Mouse (Mus musculus): ENCODE data around the gene Slc5a11.

Slc5a11 gene

GRCm38 (mm10) chr7:123214365-123215075 lies at the start of gene Slc5a11:
Slc5a11 (plus strand) TSS chr7:123214780.
- DNase-seq, result no peak

- DNase-seq, result no peak
Measured at GRCm38 (mm10) chr7:123167436-123167835, 47.1 kb upstream of the Slc5a11 start.

GRCm38 (mm10) chr7:123169618-123170017 lies 45.0 kb upstream of the Slc5a11 start:
- DNase-seq, result no peak

- no peak for DNase-seq
Measured at GRCm38 (mm10) chr7:123172101-123172500, 42.5 kb upstream of the Slc5a11 start.

GRCm38 (mm10) chr7:123177215-123177614 lies 37.4 kb upstream of the Slc5a11 start:
- no peak for DNase-seq

- no peak for DNase-seq
Measured at GRCm38 (mm10) chr7:123181787-123182701, 32.5 kb upstream of the Slc5a11 start.

- no peak for DNase-seq
Measured at GRCm38 (mm10) chr7:123184891-123185290, 29.7 kb upstream of the Slc5a11 start.

GRCm38 (mm10) chr7:123186463-123186862 lies 28.1 kb upstream of the Slc5a11 start:
- no peak for DNase-seq

- no peak for DNase-seq
Measured at GRCm38 (mm10) chr7:123187246-123187645, 27.3 kb upstream of the Slc5a11 start.

GRCm38 (mm10) chr7:123188462-123188861 lies 26.1 kb upstream of the Slc5a11 start:
- no peak for DNase-seq

- no peak for DNase-seq
Measured at GRCm38 (mm10) chr7:123189762-123190161, 24.8 kb upstream of the Slc5a11 start.

- DNase-seq, result no peak
Measured at GRCm38 (mm10) chr7:123191731-123192130, 22.8 kb upstream of the Slc5a11 start.

GRCm38 (mm10) chr7:123193201-123193600 lies 21.4 kb upstream of the Slc5a11 start:
- no peak for DNase-seq

GRCm38 (mm10) chr7:123194696-123195095 lies 19.9 kb upstream of the Slc5a11 start:
- DNase-seq, result peak; percentile 63

- DNase-seq, result no peak
Measured at GRCm38 (mm10) chr7:123196432-123196831, 18.1 kb upstream of the Slc5a11 start.

GRCm38 (mm10) chr7:123198695-123199094 lies 15.9 kb upstream of the Slc5a11 start:
- no peak for DNase-seq

GRCm38 (mm10) chr7:123199151-123199550 lies 15.4 kb upstream of the Slc5a11 start:
- DNase-seq, result no peak

- DNase-seq, result no peak
Measured at GRCm38 (mm10) chr7:123199656-123200206, 14.8 kb upstream of the Slc5a11 start.

- no peak for DNase-seq
Measured at GRCm38 (mm10) chr7:123200722-123201121, 13.9 kb upstream of the Slc5a11 start.

- peak; percentile 59 for DNase-seq
Measured at GRCm38 (mm10) chr7:123205261-123205660, 9.3 kb upstream of the Slc5a11 start.

- DNase-seq, result no peak
Measured at GRCm38 (mm10) chr7:123207561-123207960, 7.0 kb upstream of the Slc5a11 start.

GRCm38 (mm10) chr7:123209864-123210263 lies 4.7 kb upstream of the Slc5a11 start:
- no peak for DNase-seq

GRCm38 (mm10) chr7:123211461-123211860 lies 3.1 kb upstream of the Slc5a11 start:
- DNase-seq, result no peak

GRCm38 (mm10) chr7:123212316-123212715 lies 2.3 kb upstream of the Slc5a11 start:
- no peak for DNase-seq
